Mouse (Mus musculus): Measurements from ENCODE around the gene Arhgap5.

DNA sequence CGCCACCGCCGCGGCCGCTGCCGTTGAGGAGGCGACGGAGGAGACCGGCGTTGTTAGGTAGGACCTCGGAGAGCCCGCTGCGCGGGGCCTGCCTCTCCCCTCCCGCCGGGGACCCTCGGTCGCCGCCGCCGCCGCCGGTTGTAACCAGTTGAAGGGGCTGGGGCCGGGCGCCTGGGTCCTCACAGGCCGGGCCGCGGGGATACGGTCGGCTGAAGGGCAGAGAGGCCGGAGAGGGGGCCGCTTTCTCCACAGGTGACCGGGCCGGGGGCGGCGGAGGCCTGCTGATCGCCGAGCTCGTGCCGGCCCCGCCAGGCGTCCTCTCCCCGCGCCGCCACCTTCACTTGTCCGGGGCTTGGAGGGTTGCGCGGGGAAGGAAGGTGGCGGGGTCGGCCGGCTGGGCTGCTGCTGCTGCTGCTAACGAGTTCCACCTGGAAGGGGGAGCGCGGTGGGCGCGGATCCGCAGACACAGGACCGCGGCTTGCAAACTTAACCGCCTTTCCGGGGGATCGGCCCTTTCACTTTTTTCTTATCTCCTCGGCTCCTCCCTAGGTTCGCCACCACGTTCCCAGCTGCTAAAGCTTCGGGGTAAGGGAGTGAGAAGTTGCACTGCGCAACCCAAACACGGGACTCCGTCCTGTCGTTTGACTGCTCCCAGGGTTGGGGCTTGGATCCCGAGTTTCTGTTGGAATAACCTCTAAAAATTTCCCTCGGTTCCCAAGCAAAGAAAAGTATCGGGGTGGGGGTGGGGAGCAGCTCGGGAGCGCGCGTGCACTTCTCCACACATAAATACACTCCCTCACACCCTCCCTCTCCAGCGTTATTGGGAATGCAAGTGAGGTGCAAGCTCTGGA is 784 bp downstream of the Arhgap5 start:
- no peak for TF ChIP-seq CTCF (IDR thresholded peaks at IDR 0.05; ENCODE audit: control insufficient read depth, insufficient read depth, insufficient read length)
- TF ChIP-seq CEBPB (IDR thresholded peaks at IDR 0.05; ENCODE audit: low read depth), result no peak
